Mouse (Mus musculus) limb, embryonic 11.5 days (tissue): ENCODE measurements around the gene Pip5k1c. TPM values are rescaled to one million over a fixed set of nuclear protein-coding genes. Genes with fewer than 3 reads are reported as not detected.
A peak's percentile ranks its signal among the peaks of the same experiment; 100 is the strongest.

Source experiments
- ATAC-seq: fragments of 200-750 bp; cut with Nextera tagmentation; 2 replicates; pipeline ENCODE4 v1.8.0; 2017; ENCODE audit warnings: low read depth; ENCODE audit not compliant: insufficient number of reproducible peaks, low FRiP score, low TSS enrichment
- DNase-seq: peaks from one replicate; pipeline ENCODE4 v3.0.0-alpha.2; 2015; ENCODE audit warnings: low spot score
- H3K27ac ChIP-seq: fragments of 300-500 bp; sonication (generic); replicated peaks from 2 replicates; pipeline ENCODE4 v1.5.1; 2014; ENCODE audit warnings: low read depth, mild to moderate bottlenecking, low read length
- H3K27me3 ChIP-seq: fragments of 300-500 bp; sonication (generic); 2 replicates; pipeline ENCODE4 v1.6.1; 2014; ENCODE audit warnings: mild to moderate bottlenecking, low read length, mixed read lengths; ENCODE audit not compliant: control insufficient read depth, insufficient read depth
- H3K36me3 ChIP-seq: fragments of 300-500 bp; sonication (generic); 2 replicates; pipeline ENCODE4 v1.6.1; 2014; ENCODE audit warnings: mild to moderate bottlenecking, low read length, moderate library complexity, mixed read lengths; ENCODE audit not compliant: control insufficient read depth, insufficient read depth
- H3K4me1 ChIP-seq: fragments of 300-500 bp; sonication (generic); 2 replicates; pipeline ENCODE4 v1.6.1; 2014; ENCODE audit warnings: low read length, mixed read lengths; ENCODE audit not compliant: control insufficient read depth, insufficient read depth
- H3K4me2 ChIP-seq: fragments of 300-500 bp; sonication (generic); 2 replicates; pipeline ENCODE4 v1.6.1; 2014; ENCODE audit warnings: low read depth, mild to moderate bottlenecking, moderate library complexity; ENCODE audit not compliant: severe bottlenecking
- H3K4me3 ChIP-seq: fragments of 300-500 bp; sonication (generic); 2 replicates; pipeline ENCODE4 v1.5.1; 2014; ENCODE audit warnings: low read depth, low read length
- H3K9ac ChIP-seq: fragments of 300-500 bp; sonication (generic); 2 replicates; pipeline ENCODE4 v1.6.1; 2014; ENCODE audit warnings: mild to moderate bottlenecking, low read length
- H3K9me3 ChIP-seq: fragments of 300-500 bp; sonication (generic); 2 replicates; pipeline ENCODE4 v1.6.1; 2016; ENCODE audit warnings: low read length; ENCODE audit not compliant: control insufficient read depth
- WGBS: fragments of 180-500 bp; shearing (Covaris S2); extraction: QIAGEN DNeasy Blood & Tissue Kit; methylation state at CpG from one replicate; pipeline ENCODE4 v1.1.7; 2014; 5-methylcytosine and 5-hydroxymethylcytosine counted together
- polyA plus RNA-seq: library from polyadenylated mRNA; unstranded; fragments of >200 nt; fragmentation: Nextera tagmentation; extraction: Ambion mirVana; gene quantifications from 2 replicates; pipeline ENCODE4 v1.2.1, GENCODE M21; 2014

Gene Pip5k1c
- polyA plus RNA-seq, 1 experiment from 2014 or later, result 49.0 TPM

DNA sequence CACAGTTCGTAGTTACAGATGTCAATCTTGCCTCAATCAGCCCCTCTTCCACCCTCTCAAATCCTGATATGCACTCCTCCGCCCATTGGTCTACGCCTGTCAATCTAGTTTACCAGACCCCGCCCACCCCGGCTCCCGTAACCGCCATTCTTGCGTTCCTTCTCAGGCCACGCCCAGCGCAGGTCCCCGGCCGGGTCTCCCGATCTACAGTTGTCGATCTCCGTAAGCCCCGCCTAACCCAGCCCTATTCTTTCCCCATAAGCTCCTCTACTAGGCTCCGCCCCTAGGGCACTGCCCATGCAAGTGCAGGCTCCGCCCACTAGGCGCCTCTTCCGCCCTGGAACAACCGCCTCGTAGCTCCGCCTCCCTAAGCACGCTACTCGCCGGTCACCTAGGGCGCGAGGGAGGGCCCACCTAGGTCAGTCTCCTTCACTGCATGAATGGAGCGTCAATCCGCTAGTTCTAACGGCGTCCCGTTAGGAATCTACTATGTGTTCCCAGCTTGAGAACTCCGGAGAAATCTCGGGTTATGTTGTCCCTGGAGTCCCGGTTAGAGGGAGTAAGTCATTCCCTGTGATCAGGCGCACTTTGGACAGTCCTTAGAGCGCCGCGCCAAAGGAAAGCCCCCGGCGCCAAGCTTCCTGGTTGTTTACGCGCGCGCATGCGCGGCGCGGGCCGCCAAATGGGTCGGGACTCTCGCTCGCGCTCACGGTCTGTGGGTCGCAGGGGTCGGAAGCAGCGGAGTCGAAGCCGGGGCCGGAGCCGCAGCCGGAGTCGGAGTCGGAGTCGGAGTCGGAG lies 28.0 kb downstream of the Pip5k1c start, which contains the start of gene Cactin:
Gene Cactin, plus strand, starts transcription at position 554 of the 798 bp plus-strand sequence.
- peaks cover 32% of the 10 kb centered on the region for H3K4me1 ChIP-seq
- H3K27ac ChIP-seq, result peak within 1 kb of the TSS; percentile 71
- H3K36me3 ChIP-seq, result peaks cover 33% of the 10 kb centered on the region
- ATAC-seq (peak; percentile 91), DNase-seq (peak; percentile 99)
- H3K4me2 ChIP-seq, result peak within 1 kb of the TSS; percentile 71
- H3K27me3 ChIP-seq, result no peaks in the 10 kb centered on the region
- under 1% methylated on average over 68 of the region's 68 CpGs for WGBS
- peak within 1 kb of the TSS; percentile 95 for H3K4me3 ChIP-seq
- peak within 1 kb of the TSS; percentile 79 for H3K9ac ChIP-seq
- H3K9me3 ChIP-seq, result no peaks in the 10 kb centered on the region

DNA sequence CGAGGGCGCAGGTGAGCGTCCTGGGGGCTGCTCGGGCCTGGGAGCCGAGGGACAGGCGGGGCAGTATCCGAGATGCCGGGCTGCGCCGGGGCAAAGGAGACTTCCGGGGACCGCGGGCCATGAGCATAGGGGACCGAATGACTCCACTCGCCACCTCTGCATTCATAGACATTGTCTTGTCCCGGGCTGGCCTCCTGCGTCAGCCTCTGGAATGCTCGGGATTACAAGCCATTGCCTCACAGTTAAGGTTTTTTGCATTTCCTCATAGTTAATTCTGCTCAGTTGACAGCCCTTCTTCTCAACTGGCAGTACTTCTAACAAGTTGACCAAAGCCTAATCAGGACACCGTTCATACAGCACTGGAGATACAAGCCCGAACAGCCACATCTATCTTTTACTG lies 28.7 kb downstream of the Pip5k1c start:
- no peak for DNase-seq
- Histone ChIP-seq H3K4me3 (peak overlapping the region; percentile 95), H3K27me3 (no peaks in the 10 kb centered on the region), H3K4me2 (peak overlapping the region; percentile 71), H3K36me3 (peaks cover 39% of the 10 kb centered on the region), H3K9ac (peak overlapping the region; percentile 79), H3K27ac (peak overlapping the region; percentile 71), H3K9me3 (no peaks in the 10 kb centered on the region), H3K4me1 (peaks cover 29% of the 10 kb centered on the region)
- ATAC-seq, result no peak
- 3% methylated on average over 20 of the region's 20 CpGs for WGBS

DNA sequence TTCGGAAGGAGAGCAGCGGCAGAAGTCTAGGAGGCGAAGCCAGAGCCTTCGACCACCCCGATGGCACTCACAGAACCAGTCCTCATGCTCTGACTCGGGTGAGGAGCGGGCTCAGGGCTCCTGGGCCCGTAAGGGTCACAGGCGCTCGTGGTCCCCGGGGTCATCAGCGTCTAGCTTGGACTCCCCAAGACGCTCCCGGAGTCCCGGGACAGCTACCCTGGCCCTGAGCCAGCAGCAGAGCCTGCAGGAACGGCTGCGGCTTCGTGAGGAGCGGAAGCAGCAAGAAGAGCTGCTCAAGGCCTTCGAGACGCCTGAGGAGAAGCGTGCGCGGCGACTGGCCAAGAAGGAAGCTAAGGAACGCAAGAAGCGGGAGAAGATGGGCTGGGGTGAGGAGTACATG lies 29.7 kb downstream of the Pip5k1c start:
- no peak for DNase-seq
- Histone ChIP-seq H3K27ac (no peak overlapping the region), H3K4me2 (peak overlapping the region; percentile 71; the same call in 1 of the 2 replicates), H3K4me3 (peak overlapping the region; percentile 95; the same call in 1 of the 2 replicates), H3K4me1 (peaks cover 19% of the 10 kb centered on the region), H3K9me3 (no peaks in the 10 kb centered on the region), H3K27me3 (no peaks in the 10 kb centered on the region), H3K36me3 (peaks cover 46% of the 10 kb centered on the region), H3K9ac (no peak overlapping the region)
- 93% methylated on average over 27 of the region's 27 CpGs for WGBS
- no peak for ATAC-seq

DNA sequence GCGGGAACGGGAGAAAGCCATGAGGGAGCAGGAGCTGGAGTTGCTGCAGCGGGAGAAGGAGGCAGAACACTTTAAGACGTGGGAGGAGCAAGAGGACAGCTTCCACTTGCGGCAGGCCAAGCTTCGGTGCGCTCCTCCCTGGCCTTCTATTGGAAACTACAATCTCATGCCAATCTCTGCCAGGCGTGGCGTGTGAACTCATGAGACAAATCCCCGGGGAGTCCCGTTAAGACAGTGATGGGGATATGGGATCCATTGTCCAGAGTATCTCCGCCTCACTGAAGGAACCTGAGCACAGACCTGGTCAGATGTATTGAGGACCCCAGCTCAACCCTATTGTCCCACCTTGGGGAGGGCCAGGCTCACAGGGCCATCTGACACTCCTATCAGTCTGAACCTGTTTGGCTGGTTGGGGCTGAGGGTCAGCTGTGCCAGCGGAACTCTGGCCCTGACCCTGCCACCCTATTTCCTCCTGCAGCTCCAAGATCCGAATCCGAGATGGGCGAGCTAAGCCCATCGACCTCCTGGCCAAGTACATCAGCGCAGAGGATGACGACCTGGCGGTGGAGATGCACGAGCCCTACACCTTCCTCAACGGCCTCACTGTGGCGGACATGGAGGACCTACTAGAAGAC lies 30.5 kb downstream of the Pip5k1c start:
- Histone ChIP-seq H3K4me1 (peaks cover 18% of the 10 kb centered on the region), H3K9ac (no peak overlapping the region), H3K27ac (no peak overlapping the region), H3K27me3 (no peaks in the 10 kb centered on the region), H3K4me3 (no peak overlapping the region), H3K4me2 (no peak overlapping the region), H3K36me3 (peaks cover 43% of the 10 kb centered on the region), H3K9me3 (no peaks in the 10 kb centered on the region)
- DNase-seq (no peak), ATAC-seq (no peak)
- 93% methylated on average over 23 of the region's 23 CpGs for WGBS

DNA sequence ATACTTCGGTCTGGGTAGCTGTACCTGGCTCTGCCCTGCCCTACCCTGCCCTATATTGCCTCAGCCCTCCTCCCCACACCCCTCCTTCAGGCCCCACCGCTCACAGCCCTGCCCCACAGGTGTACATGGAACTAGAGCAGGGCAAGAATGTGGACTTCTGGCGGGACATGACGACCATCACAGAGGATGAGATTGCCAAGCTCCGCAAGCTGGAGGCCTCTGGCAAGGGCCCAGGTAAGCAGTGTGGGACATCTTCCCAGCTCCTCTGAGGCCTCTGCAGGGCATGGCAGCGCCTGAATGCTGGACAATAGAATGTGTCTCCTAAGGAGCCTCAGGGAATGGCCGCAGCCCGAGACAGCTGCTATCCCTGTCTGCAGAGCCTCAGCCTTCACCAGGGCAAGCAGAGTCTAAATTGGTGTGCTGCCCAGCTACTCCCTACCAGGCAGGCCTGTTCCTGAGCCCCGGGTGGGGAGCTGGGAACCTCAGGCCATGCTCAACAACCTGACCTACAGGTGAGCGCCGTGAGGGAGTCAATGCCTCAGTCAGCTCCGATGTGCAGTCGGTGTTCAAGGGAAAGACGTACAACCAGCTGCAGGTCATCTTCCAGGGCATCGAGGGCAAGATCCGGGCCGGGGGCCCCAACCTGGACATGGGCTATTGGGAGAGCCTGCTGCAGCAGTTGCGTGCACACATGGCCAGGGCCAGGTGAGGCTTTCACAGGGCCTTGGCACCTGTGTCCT lies 31.2 kb downstream of the Pip5k1c start:
- DNase-seq (no peak), ATAC-seq (no peak)
- 93% methylated on average over 18 of the region's 18 CpGs for WGBS
- H3K4me1 ChIP-seq, result peaks cover 15% of the 10 kb centered on the region
- no peak overlapping the region for H3K4me2 ChIP-seq
- H3K36me3 ChIP-seq, result peaks cover 42% of the 10 kb centered on the region
- no peaks in the 10 kb centered on the region for H3K9me3 ChIP-seq
- H3K9ac ChIP-seq, result no peak overlapping the region
- H3K27me3 ChIP-seq, result no peaks in the 10 kb centered on the region
- H3K27ac ChIP-seq, result no peak overlapping the region
- no peak overlapping the region for H3K4me3 ChIP-seq

DNA sequence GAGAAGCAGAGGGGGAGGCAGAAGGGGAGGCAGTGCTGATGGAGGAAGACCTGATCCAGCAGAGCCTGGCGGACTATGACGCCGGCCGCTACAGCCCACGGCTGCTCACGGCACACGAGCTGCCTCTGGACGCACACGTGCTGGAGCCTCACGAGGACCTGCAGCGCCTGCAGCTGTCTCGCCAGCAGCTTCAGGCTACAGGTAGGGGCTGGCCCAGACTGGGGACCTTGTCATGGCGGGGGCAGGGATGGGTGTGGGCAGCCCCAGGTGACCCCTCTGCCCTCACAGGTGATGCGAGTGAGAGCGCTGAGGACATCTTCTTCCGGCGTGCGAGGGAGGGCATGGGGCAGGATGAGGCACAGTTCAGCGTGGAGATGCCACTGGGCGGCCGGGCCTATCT lies 32.4 kb downstream of the Pip5k1c start:
- Histone ChIP-seq H3K27ac (no peak overlapping the region), H3K36me3 (peaks cover 42% of the 10 kb centered on the region), H3K27me3 (no peaks in the 10 kb centered on the region), H3K9ac (no peak overlapping the region), H3K4me2 (no peak overlapping the region), H3K9me3 (no peaks in the 10 kb centered on the region), H3K4me1 (peaks cover 14% of the 10 kb centered on the region; the same call in 1 of the 2 replicates), H3K4me3 (no peak overlapping the region)
- ATAC-seq (no peak), DNase-seq (no peak)
- WGBS, result 95% methylated on average over 21 of the region's 21 CpGs

DNA sequence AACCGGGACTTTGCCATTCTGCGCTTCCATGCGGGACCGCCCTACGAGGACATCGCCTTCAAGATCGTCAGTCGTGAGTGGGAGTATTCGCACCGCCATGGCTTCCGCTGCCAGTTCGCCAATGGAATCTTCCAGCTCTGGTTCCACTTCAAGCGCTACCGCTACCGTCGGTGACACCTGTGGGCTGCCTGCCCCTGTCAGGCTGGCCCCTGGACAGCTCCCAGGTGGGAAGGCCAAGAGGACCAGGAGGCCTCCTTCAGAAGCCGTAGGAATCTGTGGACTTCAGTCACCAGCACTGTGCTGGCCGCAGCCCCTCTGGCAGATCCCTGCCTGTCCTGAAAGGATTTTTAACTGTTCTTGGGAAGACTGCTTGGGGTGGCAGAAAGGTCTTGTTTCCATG lies 33.0 kb downstream of the Pip5k1c start:
- Histone ChIP-seq H3K4me3 (no peak overlapping the region), H3K9me3 (no peaks in the 10 kb centered on the region), H3K36me3 (peaks cover 42% of the 10 kb centered on the region), H3K27ac (no peak overlapping the region), H3K27me3 (no peaks in the 10 kb centered on the region), H3K4me2 (no peak overlapping the region), H3K4me1 (peaks cover 14% of the 10 kb centered on the region; the same call in 1 of the 2 replicates), H3K9ac (no peak overlapping the region)
- DNase-seq (no peak), ATAC-seq (no peak)
- 96% methylated on average over 18 of the region's 18 CpGs for WGBS

DNA sequence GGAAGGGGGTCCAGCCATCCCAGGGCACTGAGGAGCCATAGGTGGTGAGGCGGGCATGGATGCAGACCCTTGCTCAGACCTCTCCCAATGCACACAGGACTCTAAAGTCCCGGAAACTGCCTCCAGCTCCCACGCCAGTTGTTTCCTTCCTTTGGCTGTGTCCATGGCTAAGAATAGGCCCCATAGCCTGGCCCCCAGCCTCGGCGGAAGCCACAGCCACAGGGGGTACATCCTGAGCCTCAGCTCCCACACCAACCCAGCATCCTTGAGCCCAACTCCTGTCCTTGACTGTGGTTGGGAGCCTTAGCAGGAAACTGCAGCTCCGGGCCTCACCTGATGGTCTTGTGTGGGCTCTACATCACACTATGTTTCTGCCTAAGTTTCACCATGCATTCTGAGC lies 34.1 kb downstream of the Pip5k1c start:
- 81% methylated on average over 6 of the region's 6 CpGs for WGBS
- no peak for DNase-seq

More for the DNA sequence above, 34.1 kb downstream of the Pip5k1c start:
- H3K9me3 ChIP-seq, result no peaks in the 10 kb centered on the region
- no peak overlapping the region for H3K4me3 ChIP-seq
- peaks cover 42% of the 10 kb centered on the region for H3K36me3 ChIP-seq
- no peak overlapping the region for H3K4me2 ChIP-seq
- peaks cover 12% of the 10 kb centered on the region; the same call in 1 of the 2 replicates for H3K4me1 ChIP-seq
- peaks cover 4% of the 10 kb centered on the region; the same call in 1 of the 2 replicates for H3K27me3 ChIP-seq
- ATAC-seq, result no peak
- H3K27ac ChIP-seq, result no peak overlapping the region
- H3K9ac ChIP-seq, result no peak overlapping the region
